Mouse (Mus musculus) CH12.LX (cell line): ENCODE results near the gene Zbtb25. TPM values are rescaled to one million over a fixed set of nuclear protein-coding genes. Genes with fewer than 3 reads are reported as not detected.

Experiments
- DNase-seq: peaks from one replicate; pipeline ENCODE4 v3.0.0-alpha.2; 2013; ENCODE audit errors: extremely low read depth
- H3K27ac ChIP-seq: 2 replicates; pipeline ENCODE4 v1.5.1; 2012; ENCODE audit warnings: low read depth, mild to moderate bottlenecking, control low read depth, moderate library complexity; ENCODE audit not compliant: insufficient read depth
- H3K27me3 ChIP-seq: replicated peaks from 2 replicates; pipeline ENCODE3; 2012; ENCODE audit warnings: inconsistent platforms
- H3K36me3 ChIP-seq, 2 experiments: replicated peaks in 1 of 2; 2 replicates each; pipeline versions ENCODE3 to v1.6.1; 2012; ENCODE audit warnings: inconsistent platforms in 1 of 2, low read length in 1 of 2, mild to moderate bottlenecking in 1 of 2, mixed read lengths in 1 of 2, moderate library complexity in 1 of 2; ENCODE audit not compliant: control insufficient read depth in 1 of 2, insufficient read depth in 1 of 2
- H3K4me1 ChIP-seq, 2 experiments: 2 replicates each; pipeline ENCODE4 v1.6.1; 2012; ENCODE audit warnings: inconsistent platforms in 1 of 2, moderate library complexity in 1 of 2; ENCODE audit not compliant: insufficient read depth in 2 of 2, control insufficient read depth in 1 of 2
- H3K4me2 ChIP-seq: 2 replicates; pipeline ENCODE4 v1.6.1; 2012; ENCODE audit warnings: low read depth, mild to moderate bottlenecking, control low read depth; ENCODE audit not compliant: poor library complexity, insufficient read depth, severe bottlenecking
- H3K4me3 ChIP-seq, 3 experiments: fragments of 150-350 bp in 1 of 3; sonication (generic) in 1 of 3; replicated peaks in 1 of 3; 2 replicates each; pipeline versions ENCODE3 to v1.5.1; 2011 to 2012; ENCODE audit warnings: low read depth in 2 of 3, low read length in 2 of 3, mild to moderate bottlenecking in 2 of 3, moderate library complexity in 2 of 3, control low read depth in 1 of 3, improper control_type of control experiment in 1 of 3, inconsistent platforms in 1 of 3, mixed read lengths in 1 of 3; ENCODE audit not compliant: poor library complexity in 1 of 3
- H3K79me2 ChIP-seq: replicated peaks from 2 replicates; pipeline ENCODE4 v1.6.1; 2012; ENCODE audit warnings: mild to moderate bottlenecking, moderate library complexity; ENCODE audit not compliant: control insufficient read depth, poor library complexity, insufficient read depth, severe bottlenecking; ENCODE audit errors: extremely low read depth
- H3K9ac ChIP-seq: 2 replicates; pipeline ENCODE4 v1.6.1; 2012; ENCODE audit warnings: low read depth, mild to moderate bottlenecking, control low read depth, moderate library complexity; ENCODE audit not compliant: insufficient read depth
- H3K9me3 ChIP-seq: replicated peaks from 2 replicates; pipeline ENCODE3; 2012; ENCODE audit warnings: low read length, inconsistent platforms, mixed read lengths
- BHLHE40 ChIP-seq: IDR thresholded peaks from 2 replicates; pipeline ENCODE4 v1.6.1; 2011; ENCODE audit warnings: mild to moderate bottlenecking, low read depth, low read length, improper control_type of control experiment
- CHD1 ChIP-seq: IDR thresholded peaks from 2 replicates; pipeline ENCODE4 v1.6.1; 2012; ENCODE audit warnings: low read depth, low read length, improper control_type of control experiment, inconsistent platforms
- CHD2 ChIP-seq: IDR thresholded peaks from 2 replicates; pipeline ENCODE4 v1.6.1; 2011; ENCODE audit warnings: low read length, improper control_type of control experiment
- CTCF ChIP-seq, 2 experiments: IDR thresholded peaks in 1 of 2; conservative IDR thresholded peaks in 1 of 2; 2 replicates each; pipeline ENCODE4 v1.5.1; 2011 to 2012; ENCODE audit warnings: low read depth in 2 of 2, low read length in 2 of 2, improper control_type of control experiment in 1 of 2, inconsistent platforms in 1 of 2, mild to moderate bottlenecking in 1 of 2, moderate library complexity in 1 of 2
- GABPA ChIP-seq: IDR thresholded peaks from 2 replicates; pipeline ENCODE4 v1.6.1; 2012; ENCODE audit warnings: low read depth, low read length, improper control_type of control experiment, inconsistent platforms; ENCODE audit not compliant: insufficient replicate concordance
- IRF4 ChIP-seq: IDR thresholded peaks from 2 replicates; pipeline ENCODE4 v1.6.1; 2014; ENCODE audit warnings: low read depth, mild to moderate bottlenecking, inconsistent platforms, low read length, improper control_type of control experiment
- MAFK ChIP-seq: IDR thresholded peaks from 2 replicates; pipeline ENCODE4 v1.6.1; 2011; ENCODE audit warnings: low read length, improper control_type of control experiment; ENCODE audit not compliant: insufficient replicate concordance
- MAX ChIP-seq: IDR thresholded peaks from 2 replicates; pipeline ENCODE4 v1.6.1; 2011; ENCODE audit warnings: low read length, improper control_type of control experiment
- MEF2A ChIP-seq: IDR thresholded peaks from 2 replicates; pipeline ENCODE4 v1.6.1; 2014; ENCODE audit warnings: low read depth, mild to moderate bottlenecking, inconsistent platforms, low read length, improper control_type of control experiment, borderline replicate concordance
- MXI1 ChIP-seq: IDR thresholded peaks from 2 replicates; pipeline ENCODE4 v1.6.1; 2011; ENCODE audit warnings: mild to moderate bottlenecking, low read depth, low read length, improper control_type of control experiment
- MYC ChIP-seq: IDR thresholded peaks from 2 replicates; pipeline ENCODE4 v1.6.1; 2011; ENCODE audit warnings: low read depth, mild to moderate bottlenecking, improper control_type of control experiment, low read length
- NELFE ChIP-seq: IDR thresholded peaks from 2 replicates; pipeline ENCODE4 v1.6.1; 2011; ENCODE audit warnings: low read depth, low read length, improper control_type of control experiment
- NRF1 ChIP-seq: IDR thresholded peaks from 2 replicates; pipeline ENCODE4 v1.6.1; 2014; ENCODE audit warnings: low read depth, mild to moderate bottlenecking, inconsistent platforms, low read length, improper control_type of control experiment, moderate library complexity
- PAX5 ChIP-seq: IDR thresholded peaks from 2 replicates; pipeline ENCODE4 v1.6.1; 2012; ENCODE audit warnings: low read length, inconsistent platforms, mixed read lengths
- RCOR1 ChIP-seq: conservative IDR thresholded peaks from 2 replicates; pipeline ENCODE4 v1.6.1; 2012; ENCODE audit warnings: low read depth, mild to moderate bottlenecking, inconsistent platforms, low read length, improper control_type of control experiment
- USF1 ChIP-seq: IDR thresholded peaks from 2 replicates; pipeline ENCODE4 v1.6.1; 2014; ENCODE audit warnings: low read depth, mild to moderate bottlenecking, inconsistent platforms, low read length, improper control_type of control experiment
- ZC3H11A ChIP-seq: IDR thresholded peaks from 2 replicates; pipeline ENCODE4 v1.6.1; 2012; ENCODE audit warnings: low read depth, mild to moderate bottlenecking, inconsistent platforms, low read length, improper control_type of control experiment
- ZKSCAN1 ChIP-seq: IDR thresholded peaks from 2 replicates; pipeline ENCODE4 v1.6.1; 2012; ENCODE audit warnings: low read depth, inconsistent platforms, low read length, improper control_type of control experiment, borderline replicate concordance
- ZNF384 ChIP-seq: IDR thresholded peaks from 2 replicates; pipeline ENCODE4 v1.6.1; 2012; ENCODE audit warnings: low read depth, low read length, improper control_type of control experiment, inconsistent platforms
- dilution Hi-C: fragments of 300-500 bp; cut with MboI; formaldehyde crosslinking; loops from 2 replicates; pipeline ENCODE4 v1.14.3; 2020; ENCODE audit warnings: low sequenced_read_pairs; ENCODE audit not compliant: extremely low pct_unique_long_range_greater_than_20kb, extremely low pct_ligation_motif_present
- in situ Hi-C: fragments of 300-500 bp; cut with MboI; formaldehyde crosslinking; loops from 3 replicates; pipeline ENCODE4 v1.14.3; 2019; ENCODE audit warnings: low sequenced_read_pairs, low pct_ligation_motif_present, low pct_unique_long_range_greater_than_20kb, mixed read lengths
- polyA plus RNA-seq: library from polyadenylated mRNA; unstranded; fragments of >175 nt; gene quantifications from 2 replicates; pipeline ENCODE4 v1.2.1, GENCODE M21; 2012; ENCODE audit warnings: low read depth; ENCODE audit not compliant: insufficient read length
- total RNA-seq, 2 experiments: library from RNA; depleted of rRNA; stranded (reverse); fragments of 300-350 nt in 1 of 2; fragments of >200 nt in 1 of 2; gene quantifications; 2 replicates each; pipeline ENCODE4 v1.2.3; 2012 to 2014

Zbtb25 gene
- total and polyA plus RNA-seq, 3 experiments: 7.2 to 18.7 (median 7.3) TPM

DNA sequence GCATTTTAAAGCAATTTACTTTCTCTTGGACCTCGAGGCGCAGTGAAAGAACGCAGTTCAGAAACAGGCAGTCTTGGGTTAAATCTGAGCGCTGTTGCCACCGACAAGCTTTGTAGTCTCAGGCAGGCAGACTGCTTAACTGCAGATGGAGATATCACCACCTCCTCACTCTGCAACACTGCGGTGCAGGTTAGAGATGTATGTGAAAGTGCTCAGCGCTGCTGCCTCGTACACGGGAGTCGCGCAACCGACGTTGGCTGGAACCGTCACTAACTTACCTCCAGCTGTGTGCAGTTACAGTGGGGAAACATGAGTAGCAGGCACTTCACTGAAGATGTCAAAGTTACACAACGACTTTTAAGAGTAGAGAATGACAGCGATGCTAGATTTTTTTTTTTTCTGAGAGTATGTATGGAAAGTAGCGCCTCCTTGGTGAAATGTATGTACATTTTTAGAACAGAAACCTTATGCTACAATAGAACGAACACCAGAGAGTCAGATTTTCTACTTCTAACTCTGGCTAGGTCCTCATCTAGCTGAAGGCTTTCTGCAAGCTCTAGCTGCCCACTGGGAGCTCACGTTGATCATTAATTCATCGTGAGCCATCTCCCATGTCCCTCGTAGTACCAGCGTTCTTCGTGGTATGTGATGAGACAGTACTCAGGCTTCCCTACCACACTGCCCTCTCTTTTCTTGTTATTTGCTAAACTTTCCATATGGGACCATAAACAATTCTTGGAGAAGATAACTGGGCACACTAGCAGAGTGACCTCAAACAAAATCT lies 42.8 kb downstream of the Zbtb25 start:
- Histone ChIP-seq H3K4me1 (peaks cover 6 to 16% of the 10 kb centered on the region in 2 experiments; a peak in 2 of 4 replicates), H3K9ac (no peak overlapping the region), H3K9me3 (no peaks in the 10 kb centered on the region), H3K36me3 (peaks cover 19 to 80% of the 10 kb centered on the region in 2 experiments), H3K27me3 (no peaks in the 10 kb centered on the region), H3K4me2 (no peak overlapping the region), H3K79me2 (no peaks in the 10 kb centered on the region), H3K4me3 (no peak overlapping the region), H3K27ac (no peak overlapping the region)
- no peak for DNase-seq
- dilution Hi-C loops: no loop called here
- in situ Hi-C loops: loop anchor here (5.0 to 25.0 kb wide), 2 partner anchors 129 to 314 kb away; no protein-coding TSS in a partner anchor
- TF ChIP-seq ZKSCAN1: no peak
- TF ChIP-seq CTCF (conservative IDR thresholded peaks at IDR 0.05 in 1 of 2, IDR thresholded peaks at IDR 0.05 in 1 of 2; ENCODE audit: low read depth in 2 of 2, low read length in 2 of 2): no peak
- no peak for TF ChIP-seq MXI1
- TF ChIP-seq MAX: no peak
- TF ChIP-seq MYC: no peak
- no peak for TF ChIP-seq IRF4
- TF ChIP-seq GABPA: no peak
- TF ChIP-seq MAFK: no peak
- TF ChIP-seq BHLHE40: no peak
- TF ChIP-seq ZNF384: no peak
- no peak for TF ChIP-seq MEF2A
- no peak for TF ChIP-seq PAX5
- no peak for TF ChIP-seq USF1
- TF ChIP-seq NRF1: no peak
- TF ChIP-seq RCOR1: no peak
- TF ChIP-seq CHD2: no peak

GRCm38 (mm10) chr12:76324679-76325431 lies 44.5 kb downstream of the Zbtb25 start, which contains the start of gene Akap5:
Gene Akap5, plus strand, starts transcription at chr12:76324891.
- dilution Hi-C loops: no loop called here
- Histone ChIP-seq H3K36me3 (peaks cover 37 to 88% of the 10 kb centered on the region in 2 experiments), H3K4me2 (no peak within 1 kb of the TSS), H3K79me2 (no peaks in the 10 kb centered on the region), H3K9me3 (no peaks in the 10 kb centered on the region), H3K27me3 (no peaks in the 10 kb centered on the region), H3K4me3 (no peak within 1 kb of the TSS), H3K27ac (no peak within 1 kb of the TSS), H3K4me1 (peaks cover 6 to 16% of the 10 kb centered on the region in 2 experiments; a peak in 2 of 4 replicates), H3K9ac (no peak within 1 kb of the TSS)
- TF ChIP-seq CHD1 (no peak), ZC3H11A (no peak), NELFE (no peak), NRF1 (no peak), ZNF384 (no peak), CHD2 (no peak)
- in situ Hi-C loops: loop anchor here (5.0 to 25.0 kb wide), 2 partner anchors 128 to 313 kb away; no protein-coding TSS in a partner anchor
- DNase-seq: no peak
